Mouse (Mus musculus): ENCODE measurements around the gene Ash1l. TPM values are rescaled to one million over a fixed set of nuclear protein-coding genes. Genes with fewer than 3 reads are reported as not detected.

Ash1l gene
- total and polyA plus RNA-seq, 3 experiments = 9.6 to 22.2 (median 12.8) TPM

- TF ChIP-seq ZKSCAN1 (IDR thresholded peaks at IDR 0.05; ENCODE audit: low read depth, low read length) (no peak), BHLHE40 (IDR thresholded peaks at IDR 0.05; ENCODE audit: borderline replicate concordance, low read depth, low read length) (no peak), CTCF (IDR thresholded peaks at IDR 0.05 in 2 of 3, conservative IDR thresholded peaks at IDR 0.05 in 1 of 3; ENCODE audit: control insufficient read depth in 1 of 3, insufficient read depth in 1 of 3, low read depth in 2 of 3, low read length in 3 of 3, poor library complexity in 1 of 3, severe bottlenecking in 1 of 3) (no peak), MAZ (IDR thresholded peaks at IDR 0.05; ENCODE audit: low read depth, low read length) (no peak), HCFC1 (IDR thresholded peaks at IDR 0.05; ENCODE audit: low read depth, low read length) (no peak), RAD21 (IDR thresholded peaks at IDR 0.05; ENCODE audit: low read depth, low read length) (no peak), USF1 (IDR thresholded peaks at IDR 0.05; ENCODE audit: low read depth, low read length) (no peak), ZC3H11A (IDR thresholded peaks at IDR 0.05; ENCODE audit: low read depth, low read length) (no peak), ZMIZ1 (IDR thresholded peaks at IDR 0.05; ENCODE audit: low read depth, low read length) (no peak)
Measured at GRCm38 (mm10) chr3:88951327-88951800, 942 bp downstream of the Ash1l start (continued).

GRCm38 (mm10) chr3:88953246-88953645 is 2.8 kb downstream of the Ash1l start:
- Histone ChIP-seq H3K79me2 (ENCODE audit: control insufficient read depth, insufficient read depth, low read length, poor library complexity) (peaks cover 82% of the 10 kb centered on the region), H3K9me3 (replicated peaks; ENCODE audit: insufficient read depth, low read length) (no peaks in the 10 kb centered on the region), H3K9ac (ENCODE audit: control insufficient read depth, low read depth, low read length, poor library complexity, severe bottlenecking) (no peak overlapping the region), H3K36me3 (ENCODE audit: control insufficient read depth in 1 of 2, insufficient read depth in 2 of 2, low read length in 2 of 2) (peaks cover 2 to 50% of the 10 kb centered on the region in 2 experiments; a peak in 3 of 4 replicates), H3K4me1 (ENCODE audit: control insufficient read depth in 1 of 2, insufficient read depth in 2 of 2, low read length in 2 of 2) (peaks cover 20 to 21% of the 10 kb centered on the region in 2 experiments), H3K4me3 (ENCODE audit: control insufficient read depth in 1 of 2, insufficient read depth in 1 of 2, low read depth in 2 of 2, low read length in 2 of 2) (no peak overlapping the region), H3K27me3 (ENCODE audit: control insufficient read depth in 1 of 2, insufficient read depth in 2 of 2, low read length in 2 of 2) (no peaks in the 10 kb centered on the region), H3K27ac (ENCODE audit: control insufficient read depth, low read depth, low read length) (no peak overlapping the region)
- TF ChIP-seq RAD21 (IDR thresholded peaks at IDR 0.05; ENCODE audit: low read depth, low read length) = no peak
- TF ChIP-seq ZNF384 (IDR thresholded peaks at IDR 0.05; ENCODE audit: low read depth, low read length) = no peak
- TF ChIP-seq MYC (IDR thresholded peaks at IDR 0.05; ENCODE audit: low read depth, low read length) = no peak
- no peak for TF ChIP-seq ZMIZ1 (IDR thresholded peaks at IDR 0.05; ENCODE audit: low read depth, low read length)
- no peak for TF ChIP-seq POLR2AphosphoS2 (IDR thresholded peaks at IDR 0.05; ENCODE audit: low read length)
- TF ChIP-seq NELFE (IDR thresholded peaks at IDR 0.05; ENCODE audit: low read depth, low read length) = no peak
- no peak for TF ChIP-seq TAL1 (IDR thresholded peaks at IDR 0.05; ENCODE audit: low read length)
- no peak for TF ChIP-seq EP300 (IDR thresholded peaks at IDR 0.05; ENCODE audit: low read depth in 1 of 2, low read length in 2 of 2)
- TF ChIP-seq BHLHE40 (IDR thresholded peaks at IDR 0.05; ENCODE audit: borderline replicate concordance, low read depth, low read length) = no peak
- TF ChIP-seq ETS1 (IDR thresholded peaks at IDR 0.05; ENCODE audit: low read depth, low read length) = no peak
- TF ChIP-seq MAX (IDR thresholded peaks at IDR 0.05; ENCODE audit: low read length) = no peak
- no peak for TF ChIP-seq ZC3H11A (IDR thresholded peaks at IDR 0.05; ENCODE audit: low read depth, low read length)
- TF ChIP-seq NRF1 (IDR thresholded peaks at IDR 0.05; ENCODE audit: insufficient read depth, low read depth, low read length, poor library complexity, severe bottlenecking) = no peak
- TF ChIP-seq USF2 (IDR thresholded peaks at IDR 0.05; ENCODE audit: borderline replicate concordance in 1 of 2, insufficient read depth in 1 of 2, low read depth in 1 of 2, low read length in 2 of 2) = no peak
- TF ChIP-seq CHD1 (IDR thresholded peaks at IDR 0.05; ENCODE audit: low read depth, low read length) = no peak
- no peak for TF ChIP-seq MYB (IDR thresholded peaks at IDR 0.05; ENCODE audit: low read depth, low read length)
- TF ChIP-seq CHD2 (IDR thresholded peaks at IDR 0.05; ENCODE audit: low read length) = no peak
- no peak for TF ChIP-seq SIN3A (IDR thresholded peaks at IDR 0.05; ENCODE audit: low read length)
- no peak for TF ChIP-seq E2F4 (IDR thresholded peaks at IDR 0.05; ENCODE audit: borderline replicate concordance, low read depth, low read length)
- DNase-seq (ENCODE audit: low read depth, low spot score) = no peak
